Comparison of ENCODE assay signal across 21 mouse cellular contexts in the genomic region with DNA sequence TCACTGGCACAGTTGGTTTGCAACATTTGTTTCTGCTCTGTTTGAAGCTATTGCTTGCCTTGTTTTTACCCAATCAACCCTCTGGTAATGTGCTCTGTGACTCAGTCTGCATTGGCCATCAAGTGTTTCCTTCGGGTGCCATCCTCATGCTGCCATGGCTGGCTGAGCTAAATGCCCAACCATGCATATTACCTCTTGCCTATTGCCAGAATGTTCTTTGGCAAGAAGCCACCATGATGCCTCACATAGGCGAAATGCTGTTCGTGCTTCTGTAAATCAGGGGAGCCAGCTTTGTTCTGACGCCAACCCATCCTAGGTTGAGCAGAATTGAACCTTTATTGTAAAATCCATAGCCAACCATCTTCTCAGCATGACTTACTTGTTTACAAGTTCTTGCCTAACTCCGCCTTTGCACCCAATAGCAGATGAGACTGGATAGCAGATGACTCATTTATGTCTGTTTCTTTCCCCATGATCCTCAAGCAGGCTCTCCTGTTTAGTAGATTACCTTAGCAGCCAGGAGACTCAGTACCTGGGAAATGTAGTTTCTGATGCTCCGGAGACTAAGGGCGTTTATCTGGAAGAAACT. TPM values are rescaled to one million over a fixed set of nuclear protein-coding genes. Genes with fewer than 3 reads are reported as not detected.
DNase-seq lines count a peak whose midpoint lies in the region; ATAC-seq and TF ChIP-seq lines count a peak whose summit lies in the region.
"Had no signal": no experiment of that assay in that cellular context is flagged by ENCODE, and none has a peak within 500 bp of the region (broad histone marks: within the 10 kb centered on the region; RNA-seq: fewer than 3 reads in every experiment).

No protein-coding gene starts in this region.

- H3K27me3 ChIP-seq in hindbrain, postnatal 0 days (ENCODE audit: insufficient read depth, low read length) = no peaks in the 10 kb centered on the region
- no peaks in the 10 kb centered on the region for H3K27me3 ChIP-seq in hindbrain, embryonic 16.5 days (replicated peaks; ENCODE audit: control insufficient read depth, insufficient read depth, low read length)
- H3K27me3 ChIP-seq in midbrain, postnatal 0 days (ENCODE audit: insufficient read depth, low read length) = no peaks in the 10 kb centered on the region
- H3K27me3 ChIP-seq in midbrain, embryonic 16.5 days (ENCODE audit: control insufficient read depth, insufficient read depth, low read depth, low read length) = no peaks in the 10 kb centered on the region
- no peaks in the 10 kb centered on the region for H3K27me3 ChIP-seq in Patski
- H3K27me3 ChIP-seq: embryonic facial prominence, embryonic 15.5 days; intestine, embryonic 15.5 days; limb, embryonic 13.5 days; liver, embryonic 12.5 days; midbrain, embryonic 13.5 days; neural tube, embryonic 12.5 days had no signal

- H3K4me3 ChIP-seq in hindbrain, postnatal 0 days (ENCODE audit: low read length) = no peak overlapping the region
- no peak overlapping the region for H3K4me3 ChIP-seq in hindbrain, embryonic 16.5 days (ENCODE audit: low read length)
- no peak overlapping the region for H3K4me3 ChIP-seq in midbrain, postnatal 0 days (ENCODE audit: low read depth, low read length)
- no peak overlapping the region for H3K4me3 ChIP-seq in midbrain, embryonic 16.5 days (ENCODE audit: low read depth, low read length)
- H3K4me3 ChIP-seq: embryonic facial prominence, embryonic 15.5 days; intestine, embryonic 15.5 days; limb, embryonic 13.5 days; liver, embryonic 12.5 days; megakaryocyte, embryonic 14.5 days; midbrain, embryonic 13.5 days; neural tube, embryonic 12.5 days had no signal

- CTCF ChIA-PET in Patski (lab: Charles Lee) = interaction anchor here (0.7 to 2.5 kb wide), 7 partner anchors 11 to 74 kb away, joined by 3 to 13 read pairs (median 3); a partner anchor contains a TSS

- no peak overlapping the region for H3K9ac ChIP-seq in hindbrain, postnatal 0 days (replicated peaks; ENCODE audit: low read length)
- H3K9ac ChIP-seq in hindbrain, embryonic 16.5 days (ENCODE audit: low read depth, low read length) = no peak overlapping the region
- no peak overlapping the region for H3K9ac ChIP-seq in midbrain, postnatal 0 days (replicated peaks; ENCODE audit: low read length, poor library complexity, severe bottlenecking)
- no peak overlapping the region for H3K9ac ChIP-seq in midbrain, embryonic 16.5 days (ENCODE audit: low read depth, low read length)
- H3K9ac ChIP-seq: embryonic facial prominence, embryonic 15.5 days; hindbrain, embryonic 14.5 days; intestine, embryonic 15.5 days; limb, embryonic 13.5 days; liver, embryonic 12.5 days; midbrain, embryonic 13.5 days; neural tube, embryonic 12.5 days had no signal

- no peak for TF ChIP-seq CTCF in hindbrain, postnatal 0 days (IDR thresholded peaks at IDR 0.05; ENCODE audit: low read depth)
- no peak for TF ChIP-seq CTCF in midbrain, postnatal 0 days (IDR thresholded peaks at IDR 0.05)
- no peak for TF ChIP-seq CTCF in Patski (IDR thresholded peaks at IDR 0.05)

- 63% methylated on average over 7 of the region's 7 CpGs for WGBS in hindbrain, postnatal 0 days
- WGBS in hindbrain, embryonic 16.5 days = 72% methylated on average over 7 of the region's 7 CpGs
- 87% methylated on average over 7 of the region's 7 CpGs for WGBS in midbrain, postnatal 0 days
- WGBS in midbrain, embryonic 16.5 days = 88% methylated on average over 7 of the region's 7 CpGs

- H3K27ac ChIP-seq in hindbrain, postnatal 0 days = no peak overlapping the region
- H3K27ac ChIP-seq in hindbrain, embryonic 16.5 days (ENCODE audit: low read depth, low read length) = no peak overlapping the region
- no peak overlapping the region for H3K27ac ChIP-seq in midbrain, postnatal 0 days (ENCODE audit: low read depth, low read length)
- no peak overlapping the region for H3K27ac ChIP-seq in midbrain, embryonic 16.5 days (ENCODE audit: low read length)
- H3K27ac ChIP-seq: embryonic facial prominence, embryonic 15.5 days; hindbrain, embryonic 14.5 days; intestine, embryonic 15.5 days; limb, embryonic 13.5 days; liver, embryonic 12.5 days; midbrain, embryonic 13.5 days; neural tube, embryonic 12.5 days had no signal

- H3K4me2 ChIP-seq in hindbrain, postnatal 0 days (ENCODE audit: low read depth, low read length) = no peak overlapping the region
- no peak overlapping the region for H3K4me2 ChIP-seq in hindbrain, embryonic 16.5 days (ENCODE audit: low read length)
- no peak overlapping the region for H3K4me2 ChIP-seq in midbrain, postnatal 0 days (ENCODE audit: low read depth, low read length, poor library complexity, severe bottlenecking)
- no peak overlapping the region for H3K4me2 ChIP-seq in midbrain, embryonic 16.5 days (ENCODE audit: low read length)
- H3K4me2 ChIP-seq: embryonic facial prominence, embryonic 15.5 days; hindbrain, embryonic 14.5 days; intestine, embryonic 15.5 days; limb, embryonic 13.5 days; liver, embryonic 12.5 days; midbrain, embryonic 13.5 days; neural tube, embryonic 12.5 days had no signal

- intact Hi-C loops in gastrocnemius, postnatal 36 days (cut with DNase I) = no loop called here

- H3K9me3 ChIP-seq in hindbrain, postnatal 0 days (ENCODE audit: low read length) = no peaks in the 10 kb centered on the region
- no peaks in the 10 kb centered on the region for H3K9me3 ChIP-seq in hindbrain, embryonic 16.5 days (ENCODE audit: control insufficient read depth, low read length)
- H3K9me3 ChIP-seq in midbrain, postnatal 0 days (ENCODE audit: low read length) = no peaks in the 10 kb centered on the region
- no peaks in the 10 kb centered on the region for H3K9me3 ChIP-seq in midbrain, embryonic 16.5 days (replicated peaks; ENCODE audit: control insufficient read depth, low read length, poor library complexity, severe bottlenecking)
- H3K9me3 ChIP-seq: embryonic facial prominence, embryonic 15.5 days; intestine, embryonic 15.5 days; limb, embryonic 13.5 days; liver, embryonic 12.5 days; megakaryocyte, embryonic 14.5 days; midbrain, embryonic 13.5 days; neural tube, embryonic 12.5 days had no signal

- POLR2A ChIA-PET in Patski (lab: Charles Lee) = interaction anchor here (1.3 to 1.9 kb wide), 4 partner anchors 33 to 76 kb away, joined by 3 to 7 read pairs (median 6); a partner anchor contains a TSS

- peak; percentile 74 for DNase-seq in hindbrain, postnatal 0 days (ENCODE audit: low spot score)
- peak; percentile 66 for DNase-seq in midbrain, postnatal 0 days (ENCODE audit: low spot score)
- peak; percentile 99 for DNase-seq in Patski (ENCODE audit: low read depth, low spot score)
- no peak for DNase-seq in lung, postnatal 10 days
- no peak for DNase-seq in gastrocnemius, postnatal 36 days
- DNase-seq: adrenal gland, postnatal 36 days; cerebellum, adult 18-20 months; heart, postnatal 4 days; lung, adult 2 months; right cerebral cortex, adult 18-20 months; right cerebral cortex, postnatal 4 days had no signal

- no peaks in the 10 kb centered on the region for H3K4me1 ChIP-seq in hindbrain, postnatal 0 days (ENCODE audit: insufficient read depth, low read length)
- no peaks in the 10 kb centered on the region for H3K4me1 ChIP-seq in hindbrain, embryonic 16.5 days (ENCODE audit: control insufficient read depth, insufficient read depth, low read depth, low read length)
- no peaks in the 10 kb centered on the region for H3K4me1 ChIP-seq in midbrain, postnatal 0 days (ENCODE audit: insufficient read depth, low read length)
- H3K4me1 ChIP-seq in midbrain, embryonic 16.5 days (ENCODE audit: control insufficient read depth, insufficient read depth, low read length) = no peaks in the 10 kb centered on the region
- H3K4me1 ChIP-seq: embryonic facial prominence, embryonic 15.5 days; limb, embryonic 13.5 days; liver, embryonic 12.5 days; megakaryocyte, embryonic 14.5 days; neural tube, embryonic 12.5 days had no signal

- in situ Hi-C loops in Patski (cut with MboI; ENCODE audit: low pct_unique_long_range_greater_than_20kb) = no loop called here

- H3K36me3 ChIP-seq in hindbrain, postnatal 0 days (ENCODE audit: insufficient read depth, low read length) = no peaks in the 10 kb centered on the region
- no peaks in the 10 kb centered on the region for H3K36me3 ChIP-seq in hindbrain, embryonic 16.5 days (ENCODE audit: control insufficient read depth, insufficient read depth, low read length)
- H3K36me3 ChIP-seq in midbrain, postnatal 0 days (ENCODE audit: insufficient read depth, low read length) = no peaks in the 10 kb centered on the region
- H3K36me3 ChIP-seq in midbrain, embryonic 16.5 days (ENCODE audit: control insufficient read depth, insufficient read depth, low read length) = no peaks in the 10 kb centered on the region
- H3K36me3 ChIP-seq: intestine, embryonic 15.5 days; midbrain, embryonic 13.5 days; neural tube, embryonic 12.5 days had no signal

- ATAC-seq in hindbrain, postnatal 0 days = peak; percentile 56; the same call in 1 of the 2 replicates
- no peak for ATAC-seq in hindbrain, embryonic 16.5 days
- ATAC-seq in midbrain, postnatal 0 days (ENCODE audit: low FRiP score) = no peak
- ATAC-seq in midbrain, embryonic 16.5 days = no peak
- ATAC-seq in Patski = peak; percentile 86
- ATAC-seq: intestine, embryonic 15.5 days; liver, embryonic 12.5 days; midbrain, embryonic 13.5 days had no signal

RNA-seq across cellular contexts. Expression of a gene that starts 46.1 kb away (rescaled TPM):
- total RNA-seq in hindbrain, postnatal 0 days (2014; rRNA removed) = 26.3 and 29.0 TPM in 2 replicates
- 35.2 and 38.5 TPM in 2 replicates for polyA plus RNA-seq in hindbrain, postnatal 0 days (2015; fragmentation: Nextera tagmentation; extraction: Ambion mirVana)
- polyA plus RNA-seq in hindbrain, embryonic 16.5 days (2015; fragmentation: Nextera tagmentation; extraction: Ambion mirVana) = 35.1 and 35.9 TPM in 2 replicates
- total RNA-seq in midbrain, postnatal 0 days (2014; rRNA removed) = 27.7 and 32.3 TPM in 2 replicates
- polyA plus RNA-seq in midbrain, postnatal 0 days (2015; fragmentation: Nextera tagmentation; extraction: Ambion mirVana) = 34.8 and 35.7 TPM in 2 replicates
- polyA plus RNA-seq in midbrain, embryonic 16.5 days (2015; fragmentation: Nextera tagmentation; extraction: Ambion mirVana) = 39.3 and 42.7 TPM in 2 replicates
- polyA plus RNA-seq in Patski (2021) = 32.1 TPM
- total RNA-seq in gastrocnemius, postnatal 36 days (2021) = 10 to 100 TPM; 11.4 to 13.0 TPM

Comparison
In these comparisons a context has a peak if more than half of its experiments do, and no peak if none do; other contexts are left out.
1. ATAC-seq: peak in hindbrain, postnatal 0 days (single experiment) and Patski (single experiment); none in hindbrain, embryonic 16.5 days (single experiment), midbrain, postnatal 0 days (single experiment) and midbrain, embryonic 16.5 days (single experiment).
2. DNase-seq: peak in hindbrain, postnatal 0 days (single experiment), midbrain, postnatal 0 days (single experiment) and Patski (single experiment); none in lung, postnatal 10 days (single experiment) and gastrocnemius, postnatal 36 days (0 of 2).